Mouse (Mus musculus) liver, embryonic 14.5 days (tissue): Measurements from ENCODE around the gene Tor1aip2. TPM values are rescaled to one million over a fixed set of nuclear protein-coding genes. Genes with fewer than 3 reads are reported as not detected.

ENCODE experiments used
- ATAC-seq: fragments of 200-750 bp; cut with Nextera tagmentation; 2 replicates; pipeline ENCODE4 v1.8.0; 2017; ENCODE audit warnings: moderate number of reproducible peaks, mild to moderate bottlenecking, moderate library complexity; ENCODE audit not compliant: insufficient read depth
- DNase-seq, 3 experiments: peaks; one replicate each; pipeline ENCODE4 v3.0.0-alpha.2; 2012 to 2013; ENCODE audit warnings: low read depth in 3 of 3, low spot score in 3 of 3
- H3K27ac ChIP-seq: fragments of 300-500 bp; sonication (generic); 2 replicates; pipeline ENCODE4 v1.5.1; 2014; ENCODE audit warnings: moderate library complexity, mild to moderate bottlenecking, control low read depth, inconsistent platforms
- H3K27me3 ChIP-seq: fragments of 300-500 bp; sonication (generic); 2 replicates; pipeline ENCODE4 v1.6.1; 2014; ENCODE audit warnings: mild to moderate bottlenecking, low read length, moderate library complexity; ENCODE audit not compliant: control insufficient read depth, insufficient read depth
- H3K36me3 ChIP-seq: fragments of 300-500 bp; sonication (generic); replicated peaks from 2 replicates; pipeline ENCODE4 v1.6.1; 2014; ENCODE audit warnings: low read depth; ENCODE audit not compliant: control insufficient read depth, insufficient read depth
- H3K4me1 ChIP-seq, 2 experiments: fragments of 200-500 bp in 1 of 2; fragments of 300-500 bp in 1 of 2; sonication (generic) in 1 of 2; replicated peaks; 2 replicates each; pipeline ENCODE4 v1.6.1; 2012 to 2014; ENCODE audit warnings: antibody characterized with exemption in 1 of 2, inconsistent platforms in 1 of 2, low read length in 1 of 2; ENCODE audit not compliant: control insufficient read depth in 2 of 2, insufficient read depth in 2 of 2
- H3K4me2 ChIP-seq: fragments of 300-500 bp; sonication (generic); 2 replicates; pipeline ENCODE4 v1.6.1; 2014; ENCODE audit warnings: low read depth, mild to moderate bottlenecking, control low read depth, moderate library complexity
- H3K4me3 ChIP-seq, 2 experiments: fragments of 200-500 bp in 1 of 2; fragments of 300-500 bp in 1 of 2; sonication (generic) in 1 of 2; 2 replicates each; pipeline ENCODE4 v1.5.1; 2012 to 2014; ENCODE audit warnings: low read depth in 2 of 2, low read length in 2 of 2, mild to moderate bottlenecking in 2 of 2, control low read depth in 1 of 2, inconsistent platforms in 1 of 2, moderate library complexity in 1 of 2; ENCODE audit not compliant: insufficient read depth in 1 of 2
- H3K9ac ChIP-seq: fragments of 300-500 bp; sonication (generic); replicated peaks from 2 replicates; pipeline ENCODE4 v1.6.1; 2014; ENCODE audit warnings: mild to moderate bottlenecking, control low read depth, moderate library complexity
- H3K9me3 ChIP-seq: fragments of 300-500 bp; sonication (generic); 2 replicates; pipeline ENCODE4 v1.6.1; 2016; ENCODE audit warnings: low read length, mixed read lengths; ENCODE audit not compliant: control insufficient read depth
- CTCF ChIP-seq: IDR thresholded peaks from 2 replicates; pipeline ENCODE4 v1.5.1; 2016; ENCODE audit warnings: antibody characterized with exemption, low read depth, control low read depth
- EP300 ChIP-seq: IDR thresholded peaks from 2 replicates; pipeline ENCODE4 v1.6.1; 2016; ENCODE audit warnings: antibody characterized with exemption, low read depth
- WGBS: fragments of 180-500 bp; shearing (Covaris S2); extraction: QIAGEN DNeasy Blood & Tissue Kit; methylation state at CpG from one replicate; pipeline ENCODE4 v1.1.7; 2014; ENCODE audit not compliant: insufficient replicate concordance; 5-methylcytosine and 5-hydroxymethylcytosine counted together
- polyA plus RNA-seq, 2 experiments: library from polyadenylated mRNA; depleted of rRNA in 1 of 2; stranded (reverse) in 1 of 2; unstranded in 1 of 2; fragments of >200 nt; fragmentation: Nextera tagmentation in 1 of 2; extraction: Ambion mirVana in 1 of 2; gene quantifications; 2 replicates each; pipeline versions ENCODE4 v1.2.1 to v1.2.3; 2012 to 2014

Gene Tor1aip2
- polyA plus RNA-seq, 2 experiments = 34.6 to 40.2 TPM

DNA sequence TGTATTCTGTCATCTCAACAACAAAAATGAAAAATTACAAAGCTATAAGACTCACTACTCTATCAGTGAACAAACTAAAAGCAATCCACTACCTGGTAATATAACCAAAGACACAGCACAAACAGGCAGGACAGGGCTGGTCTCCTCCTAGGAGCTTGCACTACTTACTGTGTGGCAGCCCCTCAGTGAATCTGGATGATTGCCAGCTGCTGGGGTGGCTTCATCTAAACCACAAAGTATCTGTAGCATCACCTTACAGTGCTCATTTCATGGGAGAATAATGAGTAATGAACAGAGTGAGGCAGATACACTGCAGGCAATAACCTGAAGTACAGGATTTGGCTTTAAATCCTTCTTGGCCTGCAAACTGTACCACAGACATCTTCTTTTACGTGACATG, 15.4 kb upstream of the Tor1aip2 start:
- peaks cover 40% of the 10 kb centered on the region for H3K36me3 ChIP-seq
- 83% methylated on average over 1 of the region's 1 CpGs for WGBS
- H3K9me3 ChIP-seq = no peaks in the 10 kb centered on the region
- DNase-seq (no peak), ATAC-seq (no peak)
- TF ChIP-seq CTCF (no peak), EP300 (no peak)
- H3K4me1 ChIP-seq = no peaks in the 10 kb centered on the region
- H3K9ac ChIP-seq = no peak overlapping the region
- no peak overlapping the region for H3K27ac ChIP-seq
- no peak overlapping the region for H3K4me2 ChIP-seq
- no peak overlapping the region for H3K4me3 ChIP-seq
- H3K27me3 ChIP-seq = no peaks in the 10 kb centered on the region

DNA sequence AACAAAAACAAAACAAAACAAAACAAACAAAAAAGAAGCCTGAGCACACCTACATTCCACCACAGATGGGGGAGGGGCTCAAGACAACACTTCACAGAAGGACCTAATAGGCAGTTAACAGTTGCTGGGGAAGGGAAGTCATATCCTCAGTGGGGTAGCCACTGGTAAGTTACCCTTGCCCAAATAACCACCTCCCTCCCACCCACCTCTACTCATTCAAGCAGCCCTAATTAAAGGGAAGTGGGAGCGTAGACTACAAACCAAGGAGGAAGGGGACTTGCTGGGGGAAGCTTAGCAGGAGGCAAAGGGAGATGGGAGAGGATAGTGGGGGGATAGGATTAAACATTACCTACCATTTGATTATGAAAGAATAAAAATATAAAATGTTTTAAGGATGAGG, 14.8 kb upstream of the Tor1aip2 start:
- H3K27ac ChIP-seq = no peak overlapping the region
- 100% methylated on average over 1 of the region's 1 CpGs for WGBS
- H3K4me1 ChIP-seq = no peaks in the 10 kb centered on the region
- TF ChIP-seq EP300 (no peak), CTCF (no peak)
- peaks cover 39% of the 10 kb centered on the region for H3K36me3 ChIP-seq
- no peak overlapping the region for H3K4me3 ChIP-seq
- no peaks in the 10 kb centered on the region for H3K9me3 ChIP-seq
- ATAC-seq = no peak
- H3K9ac ChIP-seq = no peak overlapping the region
- DNase-seq = no peak
- H3K4me2 ChIP-seq = no peak overlapping the region
- no peaks in the 10 kb centered on the region for H3K27me3 ChIP-seq

DNA sequence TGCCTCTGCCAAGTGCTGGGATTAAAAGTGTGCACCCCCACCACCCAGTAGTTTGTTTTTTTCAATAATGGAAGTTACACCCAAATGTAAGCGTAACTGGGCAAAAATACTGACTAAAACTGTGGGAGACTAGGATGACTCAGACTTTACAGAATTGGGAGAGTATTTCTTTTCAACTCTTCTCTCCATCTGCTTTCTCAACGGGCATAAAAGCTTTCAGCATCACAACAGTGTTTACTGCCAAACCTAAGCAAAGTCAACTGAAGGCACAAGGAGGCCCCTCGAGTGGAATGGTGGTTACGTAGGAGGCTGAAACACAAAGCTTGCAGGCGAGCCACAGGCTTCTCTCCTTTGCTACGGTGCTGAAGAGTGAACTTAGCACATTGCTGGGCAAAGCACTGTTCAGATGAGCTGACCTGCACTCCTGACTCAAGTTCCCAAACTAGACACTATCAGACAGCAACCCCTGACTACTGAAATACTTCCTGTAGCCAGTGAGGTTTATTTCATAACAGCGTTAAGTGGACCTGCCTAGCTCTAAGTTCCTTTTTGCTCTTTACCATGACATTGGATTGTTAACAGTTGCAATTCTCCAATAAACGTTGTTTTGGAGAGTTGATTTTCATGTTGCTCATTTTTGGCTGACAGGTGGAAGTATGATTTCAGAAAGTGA, 10.2 kb upstream of the Tor1aip2 start:
- Histone ChIP-seq H3K9me3 (no peaks in the 10 kb centered on the region), H3K36me3 (peaks cover 28% of the 10 kb centered on the region), H3K4me3 (no peak overlapping the region), H3K27ac (no peak overlapping the region), H3K9ac (no peak overlapping the region), H3K4me1 (no peaks in the 10 kb centered on the region), H3K4me2 (no peak overlapping the region), H3K27me3 (no peaks in the 10 kb centered on the region)
- TF ChIP-seq CTCF (no peak), EP300 (no peak)
- DNase-seq (no peak), ATAC-seq (no peak)
- WGBS = 65% methylated on average over 8 of the region's 8 CpGs

DNA sequence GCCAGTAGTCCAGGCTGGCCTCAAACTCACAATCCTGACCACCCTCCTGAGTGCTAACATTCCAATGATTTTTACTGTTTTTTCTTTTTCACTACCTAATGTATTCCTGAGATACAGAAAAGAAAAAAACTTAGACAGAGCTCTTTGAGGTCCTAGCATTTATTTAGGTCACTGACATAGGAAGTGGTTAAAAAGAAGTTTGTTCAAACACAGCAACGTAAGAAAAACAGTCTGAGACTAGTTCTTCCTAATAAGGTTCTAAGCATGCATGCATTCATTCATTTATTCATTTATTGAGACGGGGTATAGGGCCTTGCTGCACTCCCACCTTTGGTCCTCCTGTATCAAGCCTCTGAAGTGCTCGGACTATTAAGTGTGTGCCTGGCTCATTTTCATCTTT, 7.4 kb upstream of the Tor1aip2 start:
- H3K36me3 ChIP-seq = peaks cover 37% of the 10 kb centered on the region
- 82% methylated on average over 3 of the region's 3 CpGs for WGBS
- no peak overlapping the region for H3K4me2 ChIP-seq
- DNase-seq (no peak), ATAC-seq (no peak)
- TF ChIP-seq CTCF = no peak
- H3K27ac ChIP-seq = no peak overlapping the region
- no peaks in the 10 kb centered on the region for H3K27me3 ChIP-seq
- H3K4me1 ChIP-seq = no peaks in the 10 kb centered on the region
- no peak overlapping the region for H3K9ac ChIP-seq
- H3K4me3 ChIP-seq = no peak overlapping the region
- no peaks in the 10 kb centered on the region for H3K9me3 ChIP-seq

DNA sequence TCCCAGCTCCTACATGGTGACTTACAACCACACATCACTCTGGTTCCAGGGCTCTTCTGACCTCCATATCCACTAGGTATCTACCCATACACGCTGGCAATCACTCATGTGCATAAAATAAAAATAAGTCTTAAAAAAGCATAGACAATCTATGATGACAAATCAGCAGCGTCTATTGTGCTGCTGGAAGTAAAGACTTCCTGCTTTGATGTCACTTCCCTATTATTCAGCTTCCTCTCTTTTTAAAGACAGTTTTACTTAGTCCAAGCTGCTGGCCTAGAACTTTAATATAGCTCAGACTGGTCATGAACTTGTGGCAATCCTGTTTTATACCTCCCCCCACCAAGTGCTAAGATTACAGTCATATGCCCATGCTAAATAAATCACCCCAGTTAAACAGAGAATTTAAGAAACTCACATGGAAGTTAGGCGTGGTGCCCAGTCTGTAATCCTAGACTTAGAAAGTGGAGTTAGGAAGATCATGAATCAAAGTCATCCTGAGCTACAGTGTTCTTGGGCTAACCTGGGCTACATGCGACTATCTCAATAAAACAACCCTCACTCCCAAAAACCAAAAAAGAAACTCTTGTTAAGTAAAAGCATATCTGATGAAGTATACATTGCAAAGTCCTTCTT, 6.7 kb upstream of the Tor1aip2 start:
- Histone ChIP-seq H3K4me1 (no peaks in the 10 kb centered on the region), H3K27ac (no peak overlapping the region), H3K36me3 (peaks cover 42% of the 10 kb centered on the region), H3K27me3 (no peaks in the 10 kb centered on the region), H3K9me3 (no peaks in the 10 kb centered on the region), H3K4me3 (no peak overlapping the region), H3K4me2 (no peak overlapping the region), H3K9ac (no peak overlapping the region)
- ATAC-seq (no peak), DNase-seq (no peak)
- WGBS = 67% methylated on average over 4 of the region's 4 CpGs
- TF ChIP-seq CTCF = no peak
- no peak for TF ChIP-seq EP300
